Mouse (Mus musculus): Measurements from ENCODE around the gene Map1a.
A peak's percentile ranks its signal among the peaks of the same experiment; 100 is the strongest.

Map1a gene

GRCm38 (mm10) chr2:121308997-121309416, 19.6 kb downstream of the Map1a start:
- DNase-seq (ENCODE audit: low read depth in 2 of 2, low spot score in 2 of 2), result no peak

DNA sequence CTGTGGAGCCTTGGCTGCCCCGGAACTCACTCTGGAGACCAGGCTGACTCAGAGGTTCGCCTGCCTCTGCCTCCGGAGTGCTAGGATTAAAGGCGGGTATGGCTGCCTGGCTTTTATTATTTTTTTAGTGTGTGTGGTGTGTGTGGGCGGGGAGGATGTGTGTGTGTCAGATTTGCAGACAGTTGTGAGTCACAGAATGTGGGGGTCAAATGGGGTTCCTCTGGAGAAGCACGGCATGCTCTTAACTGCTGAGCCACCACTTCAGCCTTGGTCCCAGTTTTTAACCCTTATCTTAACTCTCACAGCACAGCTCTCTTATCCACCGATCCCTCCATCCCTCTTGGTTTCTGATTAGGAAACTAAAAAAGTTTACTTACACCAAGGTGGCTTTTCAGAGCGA, 26.9 kb downstream of the Map1a start:
- DNase-seq (ENCODE audit: low read depth in 2 of 2, low spot score in 2 of 2), result no peak

DNA sequence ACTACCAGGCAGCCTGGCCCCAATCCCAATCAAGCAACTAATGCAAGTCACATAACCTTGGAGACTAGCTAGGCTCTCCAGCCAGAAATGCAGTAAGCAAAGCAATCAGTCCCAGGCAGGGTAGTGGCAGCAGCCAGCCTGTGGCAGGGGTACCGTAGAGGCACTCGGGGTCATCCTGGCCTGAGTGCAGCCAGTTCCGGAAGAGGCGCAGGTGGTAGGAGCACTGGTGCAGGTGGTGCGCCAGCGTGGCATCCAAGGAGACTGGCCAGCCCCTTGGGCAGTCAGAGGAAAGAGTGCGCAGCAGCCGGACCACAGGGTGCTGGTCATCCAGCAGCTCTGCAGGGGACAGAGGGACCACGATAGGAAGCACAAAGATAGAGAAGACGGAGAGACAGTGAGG, 33.6 kb downstream of the Map1a start:
- DNase-seq (ENCODE audit: low read depth in 2 of 2, low spot score in 2 of 2), result no peak

- no peak for DNase-seq (ENCODE audit: low read depth in 2 of 2, low spot score in 2 of 2)
Observed at GRCm38 (mm10) chr2:121323693-121324470, 34.5 kb downstream of the Map1a start.

GRCm38 (mm10) chr2:121329492-121329891, 40.1 kb downstream of the Map1a start:
- no peak for DNase-seq (ENCODE audit: low read depth in 2 of 2, low spot score in 2 of 2)

DNA sequence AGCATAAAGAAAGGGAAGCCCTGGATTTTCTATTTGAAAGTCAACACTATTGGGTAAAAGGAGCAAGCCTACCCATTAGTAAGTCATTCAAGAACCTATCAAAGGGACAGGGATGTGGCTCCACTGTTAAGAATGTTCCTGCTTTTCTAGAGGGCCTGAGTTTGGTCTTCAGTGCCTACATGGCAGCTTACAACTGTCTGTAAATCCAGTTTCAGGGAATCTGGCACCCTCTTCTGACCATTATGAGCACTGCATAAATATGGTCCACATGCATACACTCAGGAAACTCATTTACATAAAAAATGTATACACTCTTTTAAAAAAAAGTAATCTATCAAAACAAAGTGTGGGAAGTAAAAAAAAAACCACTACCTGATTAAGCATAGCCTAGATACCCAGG, 49.7 kb downstream of the Map1a start:
- DNase-seq (ENCODE audit: low read depth in 2 of 2, low spot score in 2 of 2), result no peak

- no peak for DNase-seq (ENCODE audit: low read depth in 2 of 2, low spot score in 2 of 2)
Observed at GRCm38 (mm10) chr2:121353156-121353555, 63.8 kb downstream of the Map1a start.

- no peak for DNase-seq (ENCODE audit: low read depth in 2 of 2, low spot score in 2 of 2)
Observed at GRCm38 (mm10) chr2:121354378-121354777, 65.0 kb downstream of the Map1a start.

DNA sequence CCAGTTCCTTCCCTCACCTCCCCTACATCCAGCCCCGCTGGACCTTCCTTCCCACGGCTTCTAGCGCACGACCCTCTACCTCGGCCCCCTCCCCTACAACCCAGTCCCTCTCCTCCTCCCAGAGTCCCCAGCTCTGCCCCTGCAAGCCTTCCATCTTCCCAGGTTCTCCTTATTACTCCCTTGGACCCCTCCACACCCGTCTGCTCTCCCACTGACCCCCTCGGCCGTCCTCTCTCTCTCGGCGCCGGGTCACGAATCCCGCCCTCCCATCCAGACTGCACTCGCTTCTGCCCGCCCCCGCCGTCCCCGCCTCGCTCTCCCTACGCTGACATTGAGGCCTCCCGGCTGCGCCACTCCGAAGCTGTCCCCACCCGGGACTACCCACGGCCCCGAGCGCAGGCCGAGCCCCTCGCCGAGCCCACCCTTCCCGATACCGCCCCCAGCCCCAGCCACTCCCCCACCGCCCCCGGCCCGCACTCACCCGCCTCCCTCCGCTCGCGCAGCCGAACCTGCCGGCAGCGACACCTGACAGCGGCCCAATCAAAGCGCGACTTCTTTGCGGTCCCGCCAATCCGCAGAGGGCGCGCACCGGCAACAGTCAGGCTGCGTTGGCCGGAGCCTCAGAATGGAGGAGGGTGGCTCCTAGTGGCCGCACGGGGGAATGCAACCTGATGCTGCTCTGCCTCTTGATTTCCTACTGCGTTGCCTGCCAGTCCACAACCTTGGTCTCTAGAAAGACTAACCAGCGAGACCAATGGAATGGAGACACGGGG, 65.6 kb downstream of the Map1a start, which contains the start of gene Ppip5k1:
Gene Ppip5k1, minus strand, starts transcription at position 577 of the 773 bp plus-strand sequence.
- DNase-seq (ENCODE audit: low read depth in 2 of 2, low spot score in 2 of 2), result peak; percentile 93 to 95

GRCm38 (mm10) chr2:121357494-121357893, 68.1 kb downstream of the Map1a start, which contains the start of gene Ckmt1:
Gene Ckmt1 (plus strand): TSS chr2:121357714.
- no peak for DNase-seq (ENCODE audit: low read depth in 2 of 2, low spot score in 2 of 2)

DNA sequence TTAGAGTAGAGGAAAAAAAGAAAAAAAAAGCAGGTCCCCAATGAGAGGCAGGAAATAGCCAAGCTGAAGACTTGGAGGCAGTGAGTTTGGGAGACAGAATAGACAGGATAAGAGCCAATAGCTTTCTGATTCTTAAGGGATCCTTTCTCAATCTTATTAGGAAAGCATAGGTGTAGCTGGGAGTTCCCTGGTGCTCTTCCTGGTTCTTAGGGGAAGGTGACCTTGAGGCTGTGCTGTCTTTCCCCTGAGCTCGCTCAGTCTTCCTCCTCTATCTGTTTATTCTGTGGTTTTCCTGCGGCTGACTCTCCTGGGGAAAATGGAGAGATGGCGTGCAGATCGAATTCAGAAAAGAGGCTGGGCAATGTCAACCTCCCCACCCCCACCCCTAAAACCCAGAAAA, 68.6 kb downstream of the Map1a start:
- no peak for DNase-seq (ENCODE audit: low read depth in 2 of 2, low spot score in 2 of 2)

GRCm38 (mm10) chr2:121358381-121358780, 69.0 kb downstream of the Map1a start:
- peak; percentile 32 to 42 for DNase-seq (ENCODE audit: low read depth in 2 of 2, low spot score in 2 of 2)

GRCm38 (mm10) chr2:121359461-121359860, 70.1 kb downstream of the Map1a start:
- no peak for DNase-seq (ENCODE audit: low read depth in 2 of 2, low spot score in 2 of 2)
